Mouse (Mus musculus): ENCODE results near the gene Lair1. TPM values are rescaled to one million over a fixed set of nuclear protein-coding genes. Genes with fewer than 3 reads are reported as not detected.
"Not testable (repeated sequence)": the region's sequence is repeated elsewhere in the genome, so short reads cannot be mapped to it uniquely, and the experiment has no call there.

Lair1 gene
- under 1 TPM; 0.16 to 0.41 TPM for total RNA-seq (2021)
- long read RNA-seq, experiment 1: 0 reads
- long read RNA-seq, experiment 2: 0 reads

DNA sequence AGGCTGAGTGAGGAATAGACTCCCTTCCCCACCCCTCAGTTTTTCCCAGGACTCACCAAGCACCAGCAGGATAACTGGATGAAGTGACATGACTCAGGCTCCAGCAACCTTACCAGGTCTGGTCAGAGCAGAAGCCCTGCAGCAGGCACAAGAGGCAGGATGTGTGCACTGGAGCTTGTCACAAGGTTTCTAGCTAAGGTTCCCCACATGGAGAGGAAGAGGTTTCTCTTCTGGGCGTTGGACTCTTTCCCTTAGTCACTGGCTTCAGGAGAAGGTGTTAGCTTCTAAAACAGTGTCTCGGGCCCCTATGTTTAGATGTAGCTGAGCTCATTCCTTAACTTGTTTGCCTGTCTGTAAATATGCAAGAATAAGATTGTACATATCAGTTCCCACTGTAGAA, at the start of gene Lair1:
TSS of gene Lair1 (minus strand) at position 192 of the 400 bp plus-strand sequence.
- no peak for DNase-seq

- no peak for DNase-seq
These were observed 48.8 kb upstream of the Lair1 start for GRCm38 (mm10) chr7:4111766-4112165.

DNA sequence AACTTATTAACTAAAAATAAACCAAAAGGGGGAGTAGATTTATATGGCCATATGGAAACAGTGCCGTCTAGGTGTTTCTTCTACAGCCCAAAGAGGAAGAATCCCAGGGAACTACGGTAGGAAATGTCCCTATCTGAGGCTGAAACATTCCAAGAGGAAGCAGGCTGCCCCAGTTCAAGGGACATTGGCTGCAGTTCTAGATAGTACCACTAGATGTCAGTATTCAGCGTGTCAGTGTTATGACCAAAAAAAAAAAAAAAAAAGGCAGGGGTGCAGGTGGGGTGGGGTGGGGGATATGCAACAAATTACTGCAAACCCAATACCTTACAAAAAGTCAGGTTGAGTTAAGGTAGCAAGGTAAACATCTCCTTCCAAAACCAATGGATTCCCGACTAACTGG, 40.4 kb upstream of the Lair1 start:
- no peak for DNase-seq

GRCm38 (mm10) chr7:4101144-4101543, 38.1 kb upstream of the Lair1 start:
- DNase-seq: no peak

- no peak for DNase-seq
These were observed 35.8 kb upstream of the Lair1 start for GRCm38 (mm10) chr7:4098832-4099231.

- no peak for DNase-seq
These were observed 35.3 kb upstream of the Lair1 start for GRCm38 (mm10) chr7:4098301-4098700.

DNA sequence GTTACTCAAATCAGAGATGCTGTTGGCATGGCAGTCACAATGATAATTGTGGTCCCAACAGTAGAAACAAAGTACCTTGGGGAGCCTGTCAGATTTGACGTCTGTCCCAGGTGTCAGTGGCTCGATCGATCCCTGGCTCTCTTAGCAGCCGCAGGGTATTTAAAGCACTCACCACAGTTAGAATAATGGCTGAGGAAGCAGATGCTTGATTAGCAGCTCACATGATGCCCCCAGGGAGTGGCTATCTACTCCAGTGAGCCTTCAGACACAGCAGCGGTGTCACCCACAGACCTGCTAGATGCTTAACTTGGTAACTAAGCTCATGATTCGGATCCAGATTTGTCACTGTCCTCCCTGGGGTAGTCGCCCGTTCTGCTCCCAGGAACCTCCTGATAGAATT, 28.2 kb upstream of the Lair1 start:
- DNase-seq: no peak

GRCm38 (mm10) chr7:4088679-4089078, 25.7 kb upstream of the Lair1 start:
- no peak for DNase-seq

GRCm38 (mm10) chr7:4087896-4088480, 25.0 kb upstream of the Lair1 start:
- no peak for DNase-seq

DNA sequence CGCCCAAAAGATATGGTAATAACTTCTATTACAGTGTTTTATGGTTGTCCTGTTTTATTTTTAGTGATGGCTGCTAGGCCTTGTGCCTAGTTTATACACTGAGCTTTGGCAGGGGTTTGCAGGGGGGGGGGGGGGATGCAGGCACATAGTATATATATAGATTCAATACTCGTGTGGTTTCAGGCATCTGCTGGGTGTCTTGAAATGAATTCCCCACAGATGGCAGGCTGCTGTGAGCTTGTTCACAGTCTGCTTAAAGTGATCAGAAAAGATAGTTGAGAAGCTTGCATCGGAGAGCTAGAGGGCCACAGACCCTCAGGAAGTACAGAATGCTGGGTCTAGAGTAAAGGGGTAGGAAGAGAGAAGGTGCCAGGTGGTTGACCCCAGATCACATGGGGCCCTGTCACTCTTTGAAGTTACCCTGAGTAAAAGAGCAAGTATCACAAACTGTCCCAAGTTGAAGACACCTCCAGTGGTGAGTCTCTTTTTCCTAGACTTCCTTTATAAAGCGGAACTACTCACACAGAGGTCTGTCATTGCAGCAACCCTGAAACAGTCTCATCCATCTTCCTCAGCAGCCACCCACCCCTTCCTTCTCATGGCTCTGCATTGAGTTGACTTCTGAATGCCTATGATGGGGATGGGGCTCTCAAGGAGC, 24.4 kb upstream of the Lair1 start:
- no peak for DNase-seq

GRCm38 (mm10) chr7:4085562-4085961, 22.6 kb upstream of the Lair1 start:
- DNase-seq: no peak

- DNase-seq: no peak
These were observed 21.2 kb upstream of the Lair1 start for GRCm38 (mm10) chr7:4084161-4084560.

DNA sequence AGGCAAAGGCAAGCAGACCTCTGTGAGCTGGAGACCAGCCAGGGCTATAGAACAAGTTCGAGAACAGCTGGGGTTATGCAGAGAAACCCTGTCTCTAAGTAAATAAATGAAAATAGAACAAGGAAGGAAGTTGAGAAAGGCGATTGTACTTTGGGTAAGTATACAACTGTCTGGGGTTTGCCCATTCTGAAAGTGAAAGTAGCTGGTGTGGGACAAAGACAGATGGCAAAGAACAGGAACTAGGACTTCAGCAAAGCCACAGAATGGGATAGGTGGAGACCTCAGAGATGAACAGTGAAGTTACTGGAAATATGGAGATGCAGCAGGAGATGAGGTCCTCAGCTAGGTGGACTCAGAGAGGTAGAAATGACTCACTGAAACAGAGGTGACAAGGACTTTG, 19.8 kb upstream of the Lair1 start:
- no peak for DNase-seq

GRCm38 (mm10) chr7:4081706-4082105, 18.7 kb upstream of the Lair1 start:
- DNase-seq: no peak

- no peak for DNase-seq
These were observed 17.5 kb upstream of the Lair1 start for GRCm38 (mm10) chr7:4080552-4080951.

DNA sequence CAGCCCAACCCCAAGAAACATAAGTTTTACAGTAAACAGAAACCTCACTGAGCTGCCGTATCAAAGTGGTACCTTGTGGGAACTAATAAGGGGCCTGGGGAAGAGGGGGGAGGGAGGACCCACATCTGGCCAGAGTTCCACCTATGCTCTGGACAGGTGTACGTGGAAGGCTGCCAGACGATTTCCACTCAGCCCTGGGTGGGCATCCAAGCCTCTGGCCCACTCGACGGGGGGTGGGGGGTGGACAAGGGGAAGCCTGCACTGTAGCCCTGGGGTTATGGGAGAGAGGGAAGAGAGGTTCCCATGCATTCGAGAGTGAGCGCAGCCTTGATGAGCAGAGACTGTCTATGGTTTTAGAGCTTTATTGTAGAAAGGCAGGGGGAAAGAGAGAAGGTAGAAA, 16.5 kb upstream of the Lair1 start:
- DNase-seq: no peak

GRCm38 (mm10) chr7:4073144-4073543, 10.1 kb upstream of the Lair1 start:
- DNase-seq: no peak

DNA sequence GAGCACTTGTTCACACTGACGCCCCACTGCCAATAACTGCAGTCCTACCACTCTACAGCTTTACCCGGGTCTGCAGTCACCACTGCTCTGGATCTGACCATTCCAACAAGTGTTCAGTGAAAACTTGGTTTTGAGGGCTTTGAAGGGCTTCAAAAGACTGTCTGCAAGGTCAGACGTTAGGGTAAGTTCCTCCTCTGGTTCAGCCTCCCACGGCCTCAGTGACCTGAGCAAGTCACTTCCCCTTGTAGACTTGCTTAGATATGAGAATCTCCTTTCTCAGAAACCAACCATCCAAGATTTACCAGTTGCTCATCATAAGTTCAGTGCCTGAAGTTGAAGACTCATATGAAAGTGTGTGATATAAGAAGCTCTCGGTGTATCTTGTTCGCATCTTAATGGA, 8.1 kb upstream of the Lair1 start:
- DNase-seq: no peak

DNA sequence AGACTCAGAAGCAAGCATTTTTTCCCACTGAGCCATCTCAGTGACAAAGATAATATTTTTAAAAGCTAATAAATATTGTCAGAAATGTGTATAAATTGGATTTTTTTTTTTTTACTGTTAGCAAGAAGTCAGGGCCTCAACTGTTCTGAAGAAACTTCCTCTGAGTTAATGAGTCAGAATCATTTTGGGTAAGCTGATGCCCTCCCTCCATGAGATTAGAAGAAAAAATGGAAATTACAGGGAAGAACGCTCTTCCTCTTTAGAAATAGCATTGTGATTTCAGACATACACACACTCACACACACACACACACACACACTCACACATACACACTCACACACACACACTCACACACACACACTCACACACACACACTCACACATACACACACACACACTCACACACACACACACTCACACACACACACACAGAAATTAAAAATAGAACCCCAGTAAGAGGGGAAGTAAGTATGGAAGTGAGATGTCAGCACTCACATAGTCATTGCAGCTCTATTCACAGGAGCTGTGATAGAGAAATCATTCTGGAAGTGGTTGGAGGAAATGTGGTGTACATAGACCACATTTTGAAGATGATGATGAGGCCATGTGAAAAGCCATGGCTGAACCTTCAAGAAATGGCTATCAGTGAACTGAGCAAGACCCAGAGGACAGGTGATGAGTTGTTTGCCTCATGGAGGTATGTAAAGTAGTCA, 866 bp upstream of the Lair1 start:
- DNase-seq: no peak

DNA sequence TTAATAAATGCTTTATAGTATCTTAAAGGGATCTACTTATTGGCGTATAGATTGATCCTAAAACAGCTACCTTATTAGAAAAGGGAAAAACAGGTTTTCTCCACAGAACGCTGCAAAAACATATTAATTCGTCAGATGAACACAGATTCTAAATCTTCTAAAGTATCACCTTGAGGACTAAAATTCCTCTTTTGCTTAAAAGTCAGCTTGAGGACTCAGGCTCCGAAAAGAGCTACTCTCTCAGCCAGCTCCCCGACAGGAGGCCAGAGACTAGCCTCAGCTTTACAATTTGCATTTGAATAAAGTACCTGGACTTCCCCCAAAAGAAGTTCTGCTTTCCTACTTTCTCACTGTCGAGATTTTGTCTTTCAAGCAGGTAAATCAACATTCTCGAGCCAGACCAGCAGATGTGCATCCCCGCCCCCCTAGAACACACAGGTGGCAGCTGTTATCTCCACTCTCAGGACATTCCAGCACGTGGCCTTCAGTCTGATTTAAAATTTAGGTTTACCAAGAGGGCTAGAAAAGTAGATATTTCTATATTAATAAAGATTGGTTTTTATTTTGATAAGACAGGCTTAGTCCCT, 2.3 kb downstream of the Lair1 start:
- not testable (repeated sequence) for DNase-seq

GRCm38 (mm10) chr7:4026794-4027421, 36.1 kb downstream of the Lair1 start:
- DNase-seq: no peak

- not testable (repeated sequence) for DNase-seq
These were observed 58.4 kb downstream of the Lair1 start for GRCm38 (mm10) chr7:4004636-4005035.

GRCm38 (mm10) chr7:4003996-4004395, 59.0 kb downstream of the Lair1 start:
- DNase-seq: not testable (repeated sequence)
